Mouse (Mus musculus) kidney, postnatal 0 days (tissue): Measurements from ENCODE around the gene Lpcat4. TPM values are rescaled to one million over a fixed set of nuclear protein-coding genes. Genes with fewer than 3 reads are reported as not detected.
A peak's percentile ranks its signal among the peaks of the same experiment; 100 is the strongest.

Experiments used
- ATAC-seq: fragments of 200-750 bp; cut with Nextera tagmentation; replicated peaks from 2 replicates; pipeline ENCODE4 v1.8.0; 2017; ENCODE audit warnings: low read depth, moderate number of reproducible peaks, moderate TSS enrichment, moderate library complexity; ENCODE audit not compliant: low FRiP score
- DNase-seq: peaks from one replicate; pipeline ENCODE4 v3.0.0-alpha.2; 2016; ENCODE audit warnings: low spot score
- H3K27ac ChIP-seq: fragments of 300-500 bp; sonication (generic); 2 replicates; pipeline ENCODE4 v1.5.1; 2014; ENCODE audit warnings: mild to moderate bottlenecking
- H3K27me3 ChIP-seq: fragments of 300-500 bp; sonication (generic); 2 replicates; pipeline ENCODE4 v1.6.1; 2014; ENCODE audit warnings: low read length, mixed read lengths; ENCODE audit not compliant: insufficient read depth
- H3K36me3 ChIP-seq: fragments of 300-500 bp; sonication (generic); 2 replicates; pipeline ENCODE4 v1.6.1; 2014; ENCODE audit warnings: low read length, mixed read lengths; ENCODE audit not compliant: insufficient read depth
- H3K4me1 ChIP-seq: fragments of 300-500 bp; sonication (generic); replicated peaks from 2 replicates; pipeline ENCODE4 v1.6.1; 2014; ENCODE audit warnings: antibody characterized with exemption, low read length, mixed read lengths; ENCODE audit not compliant: insufficient read depth
- H3K4me2 ChIP-seq: fragments of 300-500 bp; sonication (generic); 2 replicates; pipeline ENCODE4 v1.6.1; 2014; ENCODE audit warnings: mild to moderate bottlenecking, low read length, moderate library complexity, mixed read lengths
- H3K4me3 ChIP-seq: fragments of 300-500 bp; sonication (generic); replicated peaks from 2 replicates; pipeline ENCODE4 v1.5.1; 2014; ENCODE audit warnings: low read depth, low read length
- H3K9ac ChIP-seq: fragments of 300-500 bp; sonication (generic); 2 replicates; pipeline ENCODE4 v1.6.1; 2014; ENCODE audit warnings: low read depth, low read length
- H3K9me3 ChIP-seq: fragments of 300-500 bp; sonication (generic); replicated peaks from 2 replicates; pipeline ENCODE4 v1.6.1; 2016; ENCODE audit warnings: low read length, inconsistent platforms, mixed read lengths
- CTCF ChIP-seq: IDR thresholded peaks from 2 replicates; pipeline ENCODE4 v1.5.1; 2016; ENCODE audit warnings: antibody characterized with exemption, low read depth, mild to moderate bottlenecking, moderate library complexity
- WGBS: fragments of 180-500 bp; shearing (Covaris S2); extraction: QIAGEN DNeasy Blood & Tissue Kit; methylation state at CpG from one replicate; pipeline ENCODE4 v1.1.7; 2014; 5-methylcytosine and 5-hydroxymethylcytosine counted together
- polyA plus RNA-seq: library from polyadenylated mRNA; unstranded; fragments of >200 nt; fragmentation: Nextera tagmentation; extraction: Ambion mirVana; gene quantifications from 2 replicates; pipeline ENCODE4 v1.2.1, GENCODE M21; 2015

Lpcat4 gene
- polyA plus RNA-seq, 1 experiment from 2014 or later, result 18.5 TPM

DNA sequence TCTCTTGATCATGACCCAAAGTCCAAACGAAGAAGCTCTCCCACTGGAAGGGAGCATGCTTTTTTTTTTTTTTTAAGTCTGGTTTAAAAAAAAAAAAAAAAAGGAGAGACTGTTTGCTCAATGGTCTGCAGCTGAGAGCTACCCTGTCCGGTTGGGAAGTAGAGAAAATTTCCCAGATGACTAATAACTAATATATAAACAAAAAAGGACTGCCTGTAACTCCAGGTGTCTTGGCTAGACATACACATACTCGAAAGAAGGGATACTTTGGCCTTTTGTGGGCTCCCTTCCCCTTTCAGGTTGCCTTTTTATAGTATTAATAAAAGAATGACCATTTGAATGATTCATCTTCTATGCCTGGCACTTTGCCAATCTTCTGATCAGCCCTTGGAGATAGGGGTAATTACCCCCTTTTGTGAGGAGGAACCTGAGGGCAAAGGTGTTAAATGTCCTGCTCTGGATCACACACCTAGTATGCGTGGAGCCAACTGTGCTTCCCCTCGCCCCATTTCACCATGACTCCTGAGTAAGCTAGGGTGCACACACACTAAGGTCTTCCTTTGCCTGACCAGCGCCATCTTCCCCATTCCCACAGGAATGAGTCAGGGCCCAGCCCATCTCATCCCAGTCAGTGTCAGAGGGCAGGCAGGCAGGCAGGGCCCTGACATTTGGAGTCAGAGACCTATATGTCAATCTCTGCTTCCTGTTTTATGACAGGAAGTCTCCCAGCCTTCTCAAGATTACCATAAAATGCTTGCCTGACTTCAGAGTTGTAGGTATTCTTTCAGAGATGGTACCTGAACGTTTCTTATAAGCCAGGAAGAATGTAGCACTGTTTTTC, 15.6 kb downstream of the Lpcat4 start:
- Histone ChIP-seq H3K27ac (no peak overlapping the region), H3K36me3 (no peaks in the 10 kb centered on the region)
- WGBS, result 55% methylated on average over 7 of the region's 7 CpGs

DNA sequence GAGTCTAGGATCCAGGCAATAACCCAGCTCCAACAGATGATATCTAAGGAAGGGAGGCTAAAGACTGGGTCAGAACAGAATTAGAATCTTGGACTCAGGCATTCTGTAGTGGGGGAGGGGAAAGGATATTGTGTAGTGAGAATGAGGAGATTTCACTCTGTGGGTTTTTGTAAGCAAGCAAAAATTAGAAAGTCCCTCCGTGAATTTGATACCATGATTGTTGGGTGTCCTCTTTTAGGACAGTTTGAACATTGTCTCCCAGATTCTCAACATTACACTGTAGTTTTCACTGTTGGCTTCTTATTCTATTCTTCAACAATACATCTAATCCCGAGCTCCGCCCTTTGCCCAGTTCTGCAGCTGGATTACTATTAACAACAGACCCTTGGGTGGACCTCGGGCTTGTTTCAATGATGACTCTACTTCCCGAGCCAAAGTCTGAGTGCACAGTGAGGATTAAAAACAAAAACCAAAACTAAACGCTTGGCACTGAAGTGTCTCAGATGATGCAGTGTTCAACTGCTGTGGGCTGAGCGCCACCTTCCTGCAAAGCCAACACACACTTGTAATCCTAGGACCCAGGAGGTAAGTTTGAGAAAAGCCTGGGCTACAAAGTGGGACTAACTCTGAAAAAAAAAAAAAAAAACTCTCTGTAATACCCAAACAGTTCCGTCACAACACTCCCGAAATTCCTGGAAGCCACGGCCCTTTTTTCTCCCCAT, 20.1 kb downstream of the Lpcat4 start, which contains the start of gene Nutm1:
Gene Nutm1 (minus strand): TSS at position 51 of the 722 bp plus-strand sequence.
- H3K4me3 ChIP-seq, result no peak within 1 kb of the TSS
- H3K27me3 ChIP-seq, result no peaks in the 10 kb centered on the region
- no peak within 1 kb of the TSS for H3K4me2 ChIP-seq
- no peak within 1 kb of the TSS for H3K9ac ChIP-seq
- no peak for ATAC-seq
- no peaks in the 10 kb centered on the region for H3K9me3 ChIP-seq
- WGBS, result 69% methylated on average over 10 of the region's 10 CpGs
- TF ChIP-seq CTCF, result peak; percentile 41
- H3K4me1 ChIP-seq, result peaks cover 10% of the 10 kb centered on the region; the same call in 1 of the 2 replicates
- H3K36me3 ChIP-seq, result no peaks in the 10 kb centered on the region
- H3K27ac ChIP-seq, result no peak within 1 kb of the TSS
- no peak for DNase-seq

More for the DNA sequence above, 15.6 kb downstream of the Lpcat4 start:
- ATAC-seq, result no peak
- no peaks in the 10 kb centered on the region for H3K9me3 ChIP-seq
- H3K9ac ChIP-seq, result no peak overlapping the region
- no peaks in the 10 kb centered on the region for H3K27me3 ChIP-seq
- no peak overlapping the region for H3K4me2 ChIP-seq
- no peaks in the 10 kb centered on the region for H3K4me1 ChIP-seq
- H3K4me3 ChIP-seq, result no peak overlapping the region
- TF ChIP-seq CTCF, result no peak
- DNase-seq, result no peak

GRCm38 (mm10) chr2:112261748-112262653, 22.7 kb downstream of the Lpcat4 start, which contains the start of gene Nop10:
Gene Nop10 (plus strand): TSS chr2:112261926.
- ATAC-seq, result peak; percentile 23
- under 1% methylated on average over 36 of the region's 36 CpGs for WGBS
- Histone ChIP-seq H3K4me1 (peaks cover 10% of the 10 kb centered on the region; the same call in 1 of the 2 replicates), H3K36me3 (no peaks in the 10 kb centered on the region), H3K4me2 (peak within 1 kb of the TSS; percentile 70), H3K4me3 (peak within 1 kb of the TSS; percentile 62), H3K27me3 (no peaks in the 10 kb centered on the region), H3K27ac (peak within 1 kb of the TSS; percentile 76), H3K9me3 (no peaks in the 10 kb centered on the region), H3K9ac (peak within 1 kb of the TSS; percentile 64; the same call in 1 of the 2 replicates)
- DNase-seq, result peak; percentile 93
- TF ChIP-seq CTCF, result peak; percentile 93

- peak overlapping the region; percentile 70 for H3K4me2 ChIP-seq
- H3K36me3 ChIP-seq, result no peaks in the 10 kb centered on the region
- H3K9me3 ChIP-seq, result no peaks in the 10 kb centered on the region
- DNase-seq (peak; percentile 60), ATAC-seq (no peak)
- peak overlapping the region; percentile 62 for H3K4me3 ChIP-seq
- H3K4me1 ChIP-seq, result peaks cover 10% of the 10 kb centered on the region; the same call in 1 of the 2 replicates
- no peaks in the 10 kb centered on the region for H3K27me3 ChIP-seq
- peak; percentile 57 for TF ChIP-seq CTCF
- no peak overlapping the region for H3K27ac ChIP-seq
- H3K9ac ChIP-seq, result peak overlapping the region; percentile 10; the same call in 1 of the 2 replicates
- 33% methylated on average over 4 of the region's 4 CpGs for WGBS
Observed at GRCm38 (mm10) chr2:112262779-112263295, 23.6 kb downstream of the Lpcat4 start.

DNA sequence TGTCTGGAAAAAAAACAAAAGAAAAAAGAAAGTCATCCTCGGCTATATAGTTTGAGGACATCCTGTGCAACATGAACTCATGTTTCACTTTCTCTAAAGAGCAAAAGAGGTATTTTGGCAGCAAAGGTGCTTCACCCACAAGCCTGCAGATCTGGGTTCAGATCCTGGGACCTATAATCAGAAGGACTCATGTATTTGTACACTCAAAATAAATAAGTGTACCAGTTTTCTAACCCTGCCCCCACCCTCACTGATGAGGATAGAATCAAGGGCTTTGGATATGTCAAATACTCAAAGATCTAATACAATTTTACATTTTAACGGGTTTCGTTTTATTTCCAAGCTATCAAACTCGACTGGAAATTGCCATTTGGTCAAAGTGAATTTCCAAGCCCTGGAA, 25.1 kb downstream of the Lpcat4 start:
- Histone ChIP-seq H3K4me3 (no peak overlapping the region), H3K27ac (no peak overlapping the region), H3K4me2 (no peak overlapping the region), H3K9me3 (no peaks in the 10 kb centered on the region), H3K9ac (no peak overlapping the region), H3K4me1 (peaks cover 14% of the 10 kb centered on the region; the same call in 1 of the 2 replicates), H3K36me3 (no peaks in the 10 kb centered on the region), H3K27me3 (no peaks in the 10 kb centered on the region)
- DNase-seq, result no peak
- no peak for ATAC-seq
- no peak for TF ChIP-seq CTCF
- 74% methylated on average over 4 of the region's 4 CpGs for WGBS
